Mouse (Mus musculus) heart, postnatal 0 days (tissue): ENCODE data around the gene Dpyd. TPM values are rescaled to one million over a fixed set of nuclear protein-coding genes. Genes with fewer than 3 reads are reported as not detected.

Source experiments
- ATAC-seq: fragments of 200-750 bp; cut with Nextera tagmentation; 2 replicates; pipeline ENCODE4 v1.8.0; 2017; ENCODE audit warnings: low read depth, moderate number of reproducible peaks, moderate library complexity; ENCODE audit not compliant: insufficient read depth
- DNase-seq: peaks from one replicate; pipeline ENCODE4 v3.0.0-alpha.2; 2016; ENCODE audit warnings: low spot score
- H3K27ac ChIP-seq: fragments of 300-500 bp; sonication (generic); 2 replicates; pipeline ENCODE4 v1.5.1; 2014; ENCODE audit warnings: low read depth, mild to moderate bottlenecking
- H3K27me3 ChIP-seq: fragments of 300-500 bp; sonication (generic); 2 replicates; pipeline ENCODE4 v1.6.1; 2014; ENCODE audit warnings: low read length, mixed read lengths; ENCODE audit not compliant: control insufficient read depth, insufficient read depth
- H3K36me3 ChIP-seq: fragments of 300-500 bp; sonication (generic); replicated peaks from 2 replicates; pipeline ENCODE4 v1.6.1; 2014; ENCODE audit warnings: low read length, mixed read lengths; ENCODE audit not compliant: control insufficient read depth, insufficient read depth
- H3K4me1 ChIP-seq: fragments of 300-500 bp; sonication (generic); 2 replicates; pipeline ENCODE4 v1.6.1; 2014; ENCODE audit warnings: antibody characterized with exemption; ENCODE audit not compliant: control insufficient read depth, insufficient read depth
- H3K4me2 ChIP-seq: fragments of 300-500 bp; sonication (generic); 2 replicates; pipeline ENCODE4 v1.6.1; 2014; ENCODE audit warnings: low read depth, mild to moderate bottlenecking, low read length, moderate library complexity
- H3K4me3 ChIP-seq: fragments of 300-500 bp; sonication (generic); 2 replicates; pipeline ENCODE4 v1.5.1; 2014; ENCODE audit warnings: low read depth, low read length
- H3K9ac ChIP-seq: fragments of 300-500 bp; sonication (generic); replicated peaks from 2 replicates; pipeline ENCODE4 v1.6.1; 2014; ENCODE audit warnings: low read depth, low read length, mixed read lengths
- H3K9me3 ChIP-seq: fragments of 300-500 bp; sonication (generic); replicated peaks from 2 replicates; pipeline ENCODE4 v1.6.1; 2016; ENCODE audit warnings: low read length; ENCODE audit not compliant: control insufficient read depth
- CTCF ChIP-seq: IDR thresholded peaks from 2 replicates; pipeline ENCODE4 v1.5.1; 2016; ENCODE audit warnings: antibody characterized with exemption, control low read depth, low read depth
- EP300 ChIP-seq: IDR thresholded peaks from 2 replicates; pipeline ENCODE4 v1.6.1; 2016; ENCODE audit warnings: antibody characterized with exemption, low read depth
- WGBS: fragments of 180-500 bp; shearing (Covaris S2); extraction: QIAGEN DNeasy Blood & Tissue Kit; methylation state at CpG from one replicate; pipeline ENCODE4 v1.1.7; 2014; 5-methylcytosine and 5-hydroxymethylcytosine counted together
- polyA plus RNA-seq: library from polyadenylated mRNA; unstranded; fragments of >200 nt; fragmentation: Nextera tagmentation; extraction: Ambion mirVana; gene quantifications from 2 replicates; pipeline ENCODE4 v1.2.1, GENCODE M21; 2015
- total RNA-seq: library from RNA; depleted of rRNA; stranded (reverse); fragments of >200 nt; gene quantifications from 2 replicates; pipeline ENCODE4 v1.2.3, GENCODE M21; 2014; ENCODE audit warnings: low replicate concordance

Gene Dpyd
- total and polyA plus RNA-seq, 2 experiments from 2014 or later = 2.8 to 3.1 TPM

- H3K4me1 ChIP-seq = no peaks in the 10 kb centered on the region
- no peak for ATAC-seq
- no peak for TF ChIP-seq EP300
- TF ChIP-seq CTCF = no peak
- no peak overlapping the region for H3K4me2 ChIP-seq
- H3K4me3 ChIP-seq = no peak overlapping the region
- no peaks in the 10 kb centered on the region for H3K9me3 ChIP-seq
- no peak overlapping the region for H3K27ac ChIP-seq
- no peak for DNase-seq
- H3K9ac ChIP-seq = no peak overlapping the region
- 16% methylated on average over 1 of the region's 1 CpGs for WGBS
- H3K27me3 ChIP-seq = no peaks in the 10 kb centered on the region
- H3K36me3 ChIP-seq = no peaks in the 10 kb centered on the region
These were observed 501.7 kb downstream of the Dpyd start for GRCm38 (mm10) chr3:119063642-119064041.

GRCm38 (mm10) chr3:119064746-119065145 lies 502.8 kb downstream of the Dpyd start:
- ATAC-seq = no peak
- 80% methylated on average over 7 of the region's 7 CpGs for WGBS
- no peak overlapping the region for H3K27ac ChIP-seq

GRCm38 (mm10) chr3:119067221-119067620 lies 505.3 kb downstream of the Dpyd start:
- no peak for TF ChIP-seq EP300
- TF ChIP-seq CTCF = no peak

More at GRCm38 (mm10) chr3:119064746-119065145, 502.8 kb downstream of the Dpyd start:
- H3K36me3 ChIP-seq = no peaks in the 10 kb centered on the region
- no peaks in the 10 kb centered on the region for H3K4me1 ChIP-seq
- no peak overlapping the region for H3K9ac ChIP-seq
- H3K4me2 ChIP-seq = no peak overlapping the region
- no peak overlapping the region for H3K4me3 ChIP-seq
- no peaks in the 10 kb centered on the region for H3K9me3 ChIP-seq
- DNase-seq = no peak
- H3K27me3 ChIP-seq = no peaks in the 10 kb centered on the region
- TF ChIP-seq EP300 (no peak), CTCF (no peak)

GRCm38 (mm10) chr3:119086618-119087017 lies 524.7 kb downstream of the Dpyd start:
- H3K4me1 ChIP-seq = no peaks in the 10 kb centered on the region
- H3K27ac ChIP-seq = no peak overlapping the region
- no peak overlapping the region for H3K9ac ChIP-seq
- ATAC-seq = no peak
- no peak for DNase-seq
- 29% methylated on average over 1 of the region's 1 CpGs for WGBS
- no peak overlapping the region for H3K4me2 ChIP-seq
- no peak overlapping the region for H3K4me3 ChIP-seq
- H3K36me3 ChIP-seq = no peaks in the 10 kb centered on the region
- H3K9me3 ChIP-seq = no peaks in the 10 kb centered on the region
- no peak for TF ChIP-seq CTCF
- H3K27me3 ChIP-seq = no peaks in the 10 kb centered on the region

More at GRCm38 (mm10) chr3:119067221-119067620, 505.3 kb downstream of the Dpyd start:
- Histone ChIP-seq H3K9ac (no peak overlapping the region), H3K4me3 (no peak overlapping the region), H3K9me3 (no peaks in the 10 kb centered on the region), H3K27me3 (no peaks in the 10 kb centered on the region), H3K27ac (no peak overlapping the region), H3K36me3 (no peaks in the 10 kb centered on the region), H3K4me1 (no peaks in the 10 kb centered on the region), H3K4me2 (no peak overlapping the region)
- ATAC-seq (no peak), DNase-seq (no peak)
- 72% methylated on average over 9 of the region's 9 CpGs for WGBS

GRCm38 (mm10) chr3:119095223-119095886 lies 533.4 kb downstream of the Dpyd start:
- H3K36me3 ChIP-seq = no peaks in the 10 kb centered on the region
- no peaks in the 10 kb centered on the region for H3K27me3 ChIP-seq
- no peak overlapping the region for H3K4me2 ChIP-seq
- ATAC-seq = no peak
- H3K4me1 ChIP-seq = no peaks in the 10 kb centered on the region
- no peak overlapping the region for H3K9ac ChIP-seq
- no peaks in the 10 kb centered on the region for H3K9me3 ChIP-seq
- no peak for DNase-seq
- WGBS = 69% methylated on average over 5 of the region's 5 CpGs
- no peak overlapping the region for H3K4me3 ChIP-seq
- TF ChIP-seq EP300 (no peak), CTCF (no peak)
- H3K27ac ChIP-seq = no peak overlapping the region

- Histone ChIP-seq H3K4me3 (no peak overlapping the region), H3K4me1 (no peaks in the 10 kb centered on the region), H3K9ac (no peak overlapping the region), H3K36me3 (no peaks in the 10 kb centered on the region), H3K27ac (no peak overlapping the region), H3K9me3 (no peaks in the 10 kb centered on the region), H3K4me2 (no peak overlapping the region), H3K27me3 (no peaks in the 10 kb centered on the region)
- ATAC-seq (no peak), DNase-seq (no peak)
- no peak for TF ChIP-seq CTCF
- no peak for TF ChIP-seq EP300
- 49% methylated on average over 2 of the region's 2 CpGs for WGBS
These were observed 564.1 kb downstream of the Dpyd start for GRCm38 (mm10) chr3:119126003-119126402.
